Mouse (Mus musculus): ENCODE measurements at regions not wholly inside any gene's neighbourhood (a gene's known extent, or its start where the extent isn't known, plus 50 kb on each side); places are given as distances from the start of the nearest gene placed in this dataset.
A peak's percentile ranks its signal among the peaks of the same experiment; 100 is the strongest.
"Not testable (repeated sequence)": the region's sequence is repeated elsewhere in the genome, so short reads cannot be mapped to it uniquely, and the experiment has no call there.

- no peaks in the 10 kb centered on the region for H3K27me3 ChIP-seq
- no peaks in the 10 kb centered on the region for H3K4me1 ChIP-seq (replicated peaks)
- 97% methylated on average over 2 of the region's 2 CpGs for WGBS
- no peaks in the 10 kb centered on the region for H3K9me3 ChIP-seq
- peak; percentile 11; the same call in 1 of the 2 replicates for ATAC-seq (ENCODE audit: low FRiP score, low read depth)
- no peak overlapping the region for H3K4me2 ChIP-seq
- H3K4me3 ChIP-seq, result no peak overlapping the region
- H3K9ac ChIP-seq, result no peak overlapping the region
- H3K36me3 ChIP-seq, result no peaks in the 10 kb centered on the region
- H3K27ac ChIP-seq (replicated peaks), result no peak overlapping the region
These were observed 731.6 kb downstream of the Lrriq3 start for GRCm38 (mm10) chr3:155824863-155825262.

- Histone ChIP-seq H3K4me1 (replicated peaks) (no peaks in the 10 kb centered on the region), H3K27ac (replicated peaks) (no peak overlapping the region), H3K9me3 (no peaks in the 10 kb centered on the region), H3K27me3 (no peaks in the 10 kb centered on the region), H3K36me3 (no peaks in the 10 kb centered on the region), H3K4me3 (no peak overlapping the region), H3K4me2 (no peak overlapping the region), H3K9ac (no peak overlapping the region)
- ATAC-seq (ENCODE audit: low FRiP score, low read depth), result no peak
These were observed 695.3 kb upstream of the Negr1 start for GRCm38 (mm10) chr3:155866286-155866685.

DNA sequence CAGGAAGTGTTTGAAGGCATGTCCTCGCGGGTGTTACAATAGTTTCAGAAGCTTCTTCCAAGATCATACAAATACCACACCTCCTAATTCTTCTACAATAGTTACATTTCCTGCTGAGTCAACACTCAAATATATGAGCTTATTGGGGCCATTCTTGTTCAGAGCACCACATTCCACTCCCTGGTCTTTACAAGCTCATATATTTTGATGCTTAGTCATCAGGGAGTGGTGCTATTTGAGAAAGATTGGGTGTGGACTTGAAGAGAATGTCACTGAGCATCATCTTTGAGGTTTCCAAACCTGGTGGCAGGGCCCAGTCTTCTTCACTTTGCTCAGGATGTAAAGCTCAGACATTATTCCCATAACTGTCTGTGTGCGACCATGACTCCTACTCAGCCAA is 685.9 kb upstream of the Negr1 start:
- 97% methylated on average over 3 of the region's 3 CpGs for WGBS
- H3K9me3 ChIP-seq, result no peaks in the 10 kb centered on the region
- no peak overlapping the region for H3K4me3 ChIP-seq
- H3K27ac ChIP-seq (replicated peaks), result no peak overlapping the region
- H3K36me3 ChIP-seq, result no peaks in the 10 kb centered on the region
- H3K4me1 ChIP-seq (replicated peaks), result no peaks in the 10 kb centered on the region
- H3K9ac ChIP-seq, result no peak overlapping the region
- no peak overlapping the region for H3K4me2 ChIP-seq
- no peak for ATAC-seq (ENCODE audit: low FRiP score, low read depth)
- no peaks in the 10 kb centered on the region for H3K27me3 ChIP-seq

DNA sequence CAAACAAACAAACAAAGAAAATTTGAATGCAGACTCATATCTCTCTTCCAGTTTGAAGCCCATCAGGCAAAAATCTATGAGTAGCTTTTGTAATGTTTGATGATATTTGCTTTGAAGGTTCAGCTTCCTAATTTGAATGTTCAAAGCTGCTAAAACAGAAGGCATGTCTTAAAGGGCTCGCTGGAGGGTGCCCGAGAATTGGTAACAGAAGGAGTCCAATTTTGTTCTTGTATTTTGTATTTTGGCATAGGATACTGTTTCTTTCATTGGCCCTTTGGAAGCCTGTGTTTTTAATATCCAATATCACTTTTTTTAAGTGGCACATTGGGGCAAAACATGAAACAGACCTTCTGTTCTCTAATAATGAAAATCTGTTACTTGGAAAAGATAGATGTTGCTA is 683.2 kb upstream of the Negr1 start:
- no peak for ATAC-seq (ENCODE audit: low FRiP score, low read depth)
- H3K36me3 ChIP-seq, result no peaks in the 10 kb centered on the region
- H3K4me2 ChIP-seq, result no peak overlapping the region
- no peaks in the 10 kb centered on the region for H3K9me3 ChIP-seq
- H3K4me1 ChIP-seq (replicated peaks), result no peaks in the 10 kb centered on the region
- no peak overlapping the region for H3K27ac ChIP-seq (replicated peaks)
- H3K4me3 ChIP-seq, result no peak overlapping the region
- 79% methylated on average over 2 of the region's 2 CpGs for WGBS
- H3K9ac ChIP-seq, result no peak overlapping the region
- no peaks in the 10 kb centered on the region for H3K27me3 ChIP-seq

DNA sequence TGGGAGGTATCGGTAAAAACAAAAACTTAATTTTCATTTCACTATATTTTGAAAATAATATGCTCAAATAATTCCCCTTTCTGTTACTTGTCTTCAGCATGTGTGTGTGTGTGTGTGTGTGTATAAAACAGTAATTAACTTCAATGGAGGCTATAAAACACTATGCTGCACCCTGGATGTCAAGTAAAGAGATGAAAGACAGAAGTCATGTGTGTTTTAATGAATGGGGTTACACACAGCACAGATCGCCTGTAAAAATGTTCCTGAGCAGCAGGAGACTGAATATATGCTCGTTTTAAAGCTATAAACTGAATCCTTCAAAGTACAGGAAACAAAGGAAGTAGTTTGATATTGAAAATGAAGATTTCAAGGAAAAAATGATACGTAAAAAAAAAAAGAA is 680.9 kb upstream of the Negr1 start:
- no peak for ATAC-seq (ENCODE audit: low FRiP score, low read depth)
- Histone ChIP-seq H3K27ac (replicated peaks) (no peak overlapping the region), H3K4me3 (no peak overlapping the region), H3K27me3 (no peaks in the 10 kb centered on the region), H3K4me2 (no peak overlapping the region), H3K9ac (no peak overlapping the region), H3K9me3 (no peaks in the 10 kb centered on the region), H3K4me1 (replicated peaks) (no peaks in the 10 kb centered on the region), H3K36me3 (no peaks in the 10 kb centered on the region)
- 73% methylated on average over 4 of the region's 4 CpGs for WGBS

- no peak overlapping the region for H3K4me2 ChIP-seq
- H3K27ac ChIP-seq (replicated peaks), result no peak overlapping the region
- H3K9me3 ChIP-seq, result no peaks in the 10 kb centered on the region
- H3K9ac ChIP-seq, result no peak overlapping the region
- no peaks in the 10 kb centered on the region for H3K36me3 ChIP-seq
- ATAC-seq (ENCODE audit: low FRiP score, low read depth), result no peak
- no peak overlapping the region for H3K4me3 ChIP-seq
- H3K4me1 ChIP-seq (replicated peaks), result no peaks in the 10 kb centered on the region
- no peaks in the 10 kb centered on the region for H3K27me3 ChIP-seq
- 91% methylated on average over 6 of the region's 6 CpGs for WGBS
These were observed 645.6 kb upstream of the Negr1 start for GRCm38 (mm10) chr3:155915981-155916380.

DNA sequence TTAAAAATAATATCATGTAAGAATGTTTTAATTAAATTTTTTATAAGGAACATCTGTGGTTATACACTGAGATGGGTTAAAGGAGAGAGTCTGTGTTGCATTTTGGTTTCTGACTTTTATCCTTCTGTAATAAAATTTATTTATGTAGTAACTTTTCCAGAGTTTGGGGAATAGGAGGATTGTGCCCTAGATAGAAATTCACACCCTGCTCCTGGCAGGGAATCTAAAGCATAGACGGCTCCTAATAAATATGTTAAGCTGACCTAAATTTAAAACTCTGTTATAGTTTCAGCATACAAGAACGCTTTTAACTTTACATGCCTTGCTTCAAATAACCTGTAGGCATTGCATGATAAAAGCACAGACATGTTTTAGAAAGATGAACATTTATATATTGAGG is 618.7 kb upstream of the Negr1 start:
- H3K4me1 ChIP-seq (replicated peaks), result no peaks in the 10 kb centered on the region
- H3K4me3 ChIP-seq, result no peak overlapping the region
- H3K36me3 ChIP-seq, result no peaks in the 10 kb centered on the region
- no peaks in the 10 kb centered on the region for H3K27me3 ChIP-seq
- no peak overlapping the region for H3K9ac ChIP-seq
- H3K4me2 ChIP-seq, result no peak overlapping the region
- ATAC-seq (ENCODE audit: low FRiP score, low read depth), result no peak
- 84% methylated on average over 2 of the region's 2 CpGs for WGBS
- H3K9me3 ChIP-seq, result no peaks in the 10 kb centered on the region
- no peak overlapping the region for H3K27ac ChIP-seq (replicated peaks)

GRCm38 (mm10) chr3:155944042-155944735 is 617.4 kb upstream of the Negr1 start:
- Histone ChIP-seq H3K4me2 (no peak overlapping the region), H3K27me3 (no peaks in the 10 kb centered on the region), H3K4me3 (no peak overlapping the region), H3K27ac (replicated peaks) (no peak overlapping the region), H3K4me1 (replicated peaks) (no peaks in the 10 kb centered on the region), H3K36me3 (no peaks in the 10 kb centered on the region), H3K9ac (no peak overlapping the region), H3K9me3 (no peaks in the 10 kb centered on the region)
- ATAC-seq (ENCODE audit: low FRiP score, low read depth), result no peak
- 46% methylated on average over 2 of the region's 2 CpGs for WGBS

DNA sequence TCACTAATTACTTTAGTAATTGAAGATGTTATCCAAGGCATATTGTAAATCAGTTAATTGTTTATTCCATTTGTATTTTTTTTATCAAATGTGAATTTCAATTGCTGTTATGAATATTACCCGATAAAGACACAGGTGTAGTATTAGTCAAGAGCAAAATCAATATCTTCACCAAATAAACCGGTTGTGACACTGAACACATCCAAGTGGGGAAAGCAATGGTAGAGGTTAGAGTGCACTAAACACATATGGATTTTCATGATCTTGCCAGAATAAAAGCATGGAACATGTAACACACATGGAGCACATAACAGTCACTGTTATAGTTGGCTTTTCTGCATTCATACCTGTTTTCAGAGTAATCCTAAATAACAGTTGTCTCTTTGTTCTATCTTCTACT is 616.4 kb upstream of the Negr1 start:
- WGBS, result 92% methylated on average over 2 of the region's 2 CpGs
- ATAC-seq (ENCODE audit: low FRiP score, low read depth), result no peak
- Histone ChIP-seq H3K4me3 (no peak overlapping the region), H3K36me3 (no peaks in the 10 kb centered on the region), H3K27ac (replicated peaks) (no peak overlapping the region), H3K27me3 (no peaks in the 10 kb centered on the region), H3K9ac (no peak overlapping the region), H3K4me2 (no peak overlapping the region), H3K4me1 (replicated peaks) (no peaks in the 10 kb centered on the region), H3K9me3 (no peaks in the 10 kb centered on the region)

DNA sequence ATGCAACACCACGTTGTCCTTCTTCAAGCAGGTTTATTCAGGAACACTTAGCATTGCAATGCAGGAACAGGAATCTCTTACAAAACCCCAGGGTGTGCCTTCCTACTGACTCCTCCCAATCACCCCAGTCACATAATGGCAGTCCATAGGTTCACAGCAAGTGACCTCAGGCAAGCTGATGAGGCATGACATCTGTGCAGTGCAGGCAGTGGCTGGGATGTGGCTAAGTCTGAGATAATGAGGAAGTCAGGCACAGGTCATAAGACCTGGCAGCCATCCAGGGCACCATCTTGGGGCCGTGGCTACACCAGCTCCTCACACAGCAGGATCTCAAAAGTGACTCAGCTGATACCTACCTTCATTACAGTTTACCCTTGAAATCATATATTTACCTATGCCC is 599.1 kb upstream of the Negr1 start:
- 22% methylated on average over 2 of the region's 2 CpGs for WGBS

DNA sequence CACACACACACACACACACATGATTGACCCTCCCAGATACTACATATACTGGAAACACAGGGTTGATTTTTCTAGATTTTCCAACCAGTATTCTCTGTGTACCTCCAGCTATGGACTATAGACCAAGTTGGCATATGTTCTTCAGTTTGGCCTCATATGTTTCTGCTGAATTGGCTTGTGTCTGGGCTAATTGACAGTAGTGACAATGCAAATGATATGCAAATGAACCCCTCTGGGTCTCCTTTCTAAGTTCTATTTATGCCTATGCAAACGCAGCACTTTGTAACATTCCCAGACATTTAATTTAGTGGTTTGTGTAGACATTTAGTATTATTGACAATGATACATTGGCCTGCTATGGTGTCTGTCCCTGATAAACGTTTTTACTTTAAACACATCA is 582.0 kb upstream of the Negr1 start:
- Histone ChIP-seq H3K27ac (replicated peaks) (no peak overlapping the region), H3K4me2 (no peak overlapping the region), H3K4me1 (replicated peaks) (no peaks in the 10 kb centered on the region), H3K27me3 (no peaks in the 10 kb centered on the region), H3K9ac (no peak overlapping the region), H3K9me3 (no peaks in the 10 kb centered on the region), H3K36me3 (no peaks in the 10 kb centered on the region), H3K4me3 (no peak overlapping the region)
- no peak for ATAC-seq (ENCODE audit: low FRiP score, low read depth)
- 28% methylated on average over 2 of the region's 2 CpGs for WGBS

More for the DNA sequence above, 599.1 kb upstream of the Negr1 start:
- H3K4me3 ChIP-seq; H3K36me3 ChIP-seq; H3K4me2 ChIP-seq; H3K27me3 ChIP-seq; H3K9me3 ChIP-seq; H3K9ac ChIP-seq; H3K4me1 ChIP-seq (replicated peaks); H3K27ac ChIP-seq (replicated peaks); ATAC-seq (ENCODE audit: low FRiP score, low read depth): not testable (repeated sequence)

- H3K9me3 ChIP-seq, result no peaks in the 10 kb centered on the region
- 46% methylated on average over 2 of the region's 2 CpGs for WGBS
- H3K4me3 ChIP-seq, result no peak overlapping the region
- no peaks in the 10 kb centered on the region for H3K36me3 ChIP-seq
- no peaks in the 10 kb centered on the region for H3K27me3 ChIP-seq
- no peak overlapping the region for H3K9ac ChIP-seq
- H3K4me1 ChIP-seq (replicated peaks), result no peaks in the 10 kb centered on the region
- no peak overlapping the region for H3K27ac ChIP-seq (replicated peaks)
- H3K4me2 ChIP-seq, result no peak overlapping the region
- no peak for ATAC-seq (ENCODE audit: low FRiP score, low read depth)
These were observed 567.5 kb upstream of the Negr1 start for GRCm38 (mm10) chr3:155994044-155994443.

- Histone ChIP-seq H3K9ac (no peak overlapping the region), H3K4me3 (no peak overlapping the region), H3K4me2 (no peak overlapping the region), H3K27ac (replicated peaks) (no peak overlapping the region), H3K4me1 (replicated peaks) (no peaks in the 10 kb centered on the region), H3K36me3 (no peaks in the 10 kb centered on the region), H3K9me3 (no peaks in the 10 kb centered on the region), H3K27me3 (no peaks in the 10 kb centered on the region)
- ATAC-seq (ENCODE audit: low FRiP score, low read depth), result no peak
- 25% methylated on average over 7 of the region's 7 CpGs for WGBS
These were observed 543.8 kb upstream of the Negr1 start for GRCm38 (mm10) chr3:156017676-156018230.

Measured in hindbrain, embryonic 15.5 days (tissue).